Mouse (Mus musculus) cerebellum, adult 9-10 months (tissue): ENCODE measurements around the gene Tex9.
"Not testable (repeated sequence)": the region's sequence is repeated elsewhere in the genome, so short reads cannot be mapped to it uniquely, and the experiment has no call there.

Experiments
- DNase-seq: peaks from one replicate; pipeline ENCODE4 v3.0.0; 2022

The Tex9 gene

DNA sequence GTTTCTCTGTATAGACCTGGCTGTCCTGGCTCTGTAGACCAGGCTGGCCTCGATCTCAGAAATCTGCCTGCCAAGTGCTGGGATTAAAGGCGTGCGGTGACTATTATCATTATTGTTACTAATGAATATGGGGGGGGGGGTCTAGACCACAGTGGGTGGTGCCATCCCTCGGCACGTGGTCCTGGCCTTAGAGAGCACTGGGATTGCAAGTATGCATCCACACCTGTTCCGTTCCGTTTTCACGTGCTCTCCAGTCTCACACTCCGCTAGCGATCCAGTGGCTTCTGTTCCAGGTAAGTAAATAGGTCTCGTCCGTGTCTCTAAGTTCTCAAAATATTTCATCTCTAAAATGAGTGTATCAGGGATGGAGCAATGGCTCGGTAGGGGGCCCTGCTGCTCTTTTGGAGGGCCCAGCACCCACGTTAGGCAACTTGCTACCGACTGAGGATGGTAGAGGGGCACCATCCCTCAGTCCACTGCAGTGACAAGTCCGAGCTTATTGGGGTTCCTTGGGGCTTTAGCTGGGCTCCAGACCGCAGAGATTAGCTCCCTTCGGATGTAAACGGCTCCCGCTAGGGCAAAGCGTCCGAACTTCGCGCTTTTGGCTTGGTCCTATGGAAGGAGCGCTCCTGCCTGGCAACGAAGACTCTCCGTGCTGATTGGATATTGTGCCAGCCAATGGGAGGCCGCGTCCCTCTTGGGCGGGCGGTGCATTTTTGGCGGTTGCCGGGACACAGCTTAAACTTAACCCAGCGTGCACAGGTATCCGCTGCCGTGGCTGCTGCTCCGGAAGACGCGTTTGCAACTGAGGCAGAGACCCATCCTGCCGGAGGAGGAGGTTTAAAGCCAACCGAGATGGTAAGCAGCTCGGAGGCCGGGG lies 54.0 kb downstream of the Tex9 start, which contains the start of gene Mns1:
Mns1 (plus strand) TSS at position 190 of the 880 bp plus-strand sequence.
- DNase-seq, result peak; percentile 84

DNA sequence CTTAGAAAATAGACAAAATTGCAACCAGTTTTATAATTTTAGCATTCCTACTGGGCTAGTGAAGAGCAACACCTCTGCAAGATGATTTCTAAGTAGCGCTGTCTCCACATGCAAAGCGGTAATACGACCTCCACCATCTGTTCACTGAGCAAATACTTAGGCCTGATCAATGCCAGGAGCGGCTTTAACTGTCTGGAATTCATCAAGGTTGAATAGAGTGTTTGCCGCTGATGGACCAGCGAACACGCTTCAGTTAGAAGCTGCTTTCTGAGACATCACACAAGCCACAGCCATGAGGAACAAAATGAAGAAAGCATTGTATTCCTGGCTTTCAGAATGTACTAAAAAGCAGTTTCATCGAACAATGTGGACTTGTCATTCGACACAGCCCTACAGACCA lies 57.1 kb downstream of the Tex9 start:
- DNase-seq, result no peak

GRCm38 (mm10) chr9:72427861-72428260 lies 64.2 kb downstream of the Tex9 start:
- DNase-seq, result no peak

- DNase-seq, result no peak
Measured at GRCm38 (mm10) chr9:72425300-72425850, 66.6 kb downstream of the Tex9 start.

DNA sequence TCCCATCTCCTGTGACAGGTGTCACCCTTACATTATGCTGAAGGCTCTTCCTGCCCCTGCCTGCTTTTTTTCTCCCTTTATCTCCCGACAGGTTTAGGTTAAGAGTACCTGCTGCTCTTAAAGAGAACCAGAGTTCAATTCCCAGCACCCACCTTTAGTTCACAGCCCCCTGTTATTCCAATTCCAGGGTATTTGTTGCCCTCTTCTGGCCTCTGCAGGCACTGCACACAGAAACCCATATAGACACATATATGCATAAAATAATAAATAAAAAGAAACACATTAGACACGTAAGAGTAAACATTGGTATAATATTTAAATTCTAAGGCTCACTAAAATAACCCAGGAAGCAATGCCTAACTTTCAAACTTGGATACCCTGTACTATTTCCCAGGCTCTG lies 69.3 kb downstream of the Tex9 start:
- DNase-seq, result no peak

DNA sequence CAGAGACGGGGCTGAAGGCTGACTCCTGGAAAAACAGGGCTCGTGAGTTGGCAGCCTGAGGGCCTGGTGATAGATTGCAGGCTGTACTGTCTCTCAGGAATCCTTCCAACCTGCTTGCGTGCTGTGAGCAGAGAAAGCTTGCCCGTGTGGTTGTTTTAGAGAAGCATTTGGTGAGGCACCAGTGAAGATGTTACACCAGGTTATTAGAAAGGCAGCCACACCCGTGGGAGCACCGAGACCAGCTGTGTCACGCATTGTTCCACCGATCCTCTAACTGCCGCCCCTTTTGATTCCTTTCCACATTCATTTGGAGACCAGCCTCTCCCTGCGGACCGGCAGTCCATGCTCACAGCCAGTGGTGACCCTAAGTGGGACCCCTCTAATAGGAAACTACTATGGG lies 69.7 kb downstream of the Tex9 start:
- DNase-seq, result no peak

- no peak for DNase-seq
Measured at GRCm38 (mm10) chr9:72420490-72420889, 71.5 kb downstream of the Tex9 start.

GRCm38 (mm10) chr9:72418443-72418842 lies 73.6 kb downstream of the Tex9 start:
- no peak for DNase-seq

DNA sequence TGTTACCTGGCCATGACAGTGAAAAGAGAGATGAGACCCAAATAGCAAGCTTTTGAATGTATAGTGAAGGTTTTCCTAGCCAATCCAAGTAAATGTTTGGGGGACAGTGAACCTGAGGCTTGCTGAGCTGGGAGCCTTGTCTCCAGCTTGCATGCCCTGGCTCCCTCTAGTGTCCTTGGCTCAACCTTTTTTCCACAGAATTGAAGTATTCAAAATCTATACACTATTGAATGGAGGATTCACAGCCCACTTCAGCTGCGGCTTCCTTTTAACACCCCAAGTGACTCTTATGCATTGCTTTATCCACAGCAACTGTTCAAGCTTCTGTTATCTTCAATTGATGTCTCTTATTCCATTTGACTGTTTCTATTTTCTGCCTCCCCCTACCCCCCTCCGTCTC lies 80.3 kb downstream of the Tex9 start:
- DNase-seq, result no peak

- DNase-seq, result no peak
Measured at GRCm38 (mm10) chr9:72409381-72410225, 82.4 kb downstream of the Tex9 start.

- DNase-seq, result peak; percentile 81
Measured at GRCm38 (mm10) chr9:72408131-72408586, 83.9 kb downstream of the Tex9 start.

- DNase-seq, result no peak
Measured at GRCm38 (mm10) chr9:72405882-72406638, 86.0 kb downstream of the Tex9 start.

- DNase-seq, result no peak
Measured at GRCm38 (mm10) chr9:72404934-72405333, 87.1 kb downstream of the Tex9 start.

- no peak for DNase-seq
Measured at GRCm38 (mm10) chr9:72404446-72404845, 87.6 kb downstream of the Tex9 start.

GRCm38 (mm10) chr9:72403421-72403820 lies 88.6 kb downstream of the Tex9 start:
- DNase-seq, result no peak

- not testable (repeated sequence) for DNase-seq
Measured at GRCm38 (mm10) chr9:72401769-72402168, 90.2 kb downstream of the Tex9 start.
